Mouse (Mus musculus): ENCODE measurements at regions not wholly inside any gene's neighbourhood (a gene's known extent, or its start where the extent isn't known, plus 50 kb on each side); places are given as distances from the start of the nearest gene placed in this dataset.

DNA sequence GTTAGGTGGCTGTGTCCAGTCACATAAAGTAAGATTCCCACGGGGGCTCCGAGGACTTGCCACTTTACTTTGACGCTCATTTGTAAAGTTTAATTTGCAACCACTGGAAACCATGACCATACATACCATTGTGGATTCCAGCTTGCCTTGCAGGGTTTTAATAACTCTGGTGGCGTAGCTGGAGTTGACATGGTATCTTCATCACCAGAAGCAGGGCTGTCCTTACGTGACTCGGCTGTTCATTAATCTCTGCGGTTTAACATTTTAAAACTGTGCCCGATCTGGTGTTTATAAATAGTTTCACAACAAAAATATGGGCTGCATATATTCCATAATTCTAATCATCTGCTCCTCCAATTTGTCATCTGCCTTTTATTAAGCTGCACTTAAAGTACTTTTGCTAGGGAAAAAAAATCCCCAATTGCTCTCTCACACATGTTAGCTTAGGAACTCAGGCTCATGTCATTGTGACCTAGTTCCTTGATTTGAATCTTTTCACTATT is 159.1 kb downstream of the Ndfip2 start:
- intact Hi-C loops (cut with DNase I), result no loop called here
- no peak for TF ChIP-seq CTCF (IDR thresholded peaks at IDR 0.05)
- no peak overlapping the region for H3K4me3 ChIP-seq

GRCm38 (mm10) chr14:105416964-105417363 is 158.6 kb downstream of the Ndfip2 start:
- H3K27ac ChIP-seq, result no peak overlapping the region
- no peak for TF ChIP-seq CTCF (IDR thresholded peaks at IDR 0.05)
- DNase-seq (ENCODE audit: extremely low spot score in 1 of 2, low spot score in 2 of 2), result no peak
- H3K4me3 ChIP-seq, result no peak overlapping the region
- intact Hi-C loops (cut with DNase I), result no loop called here

More for the DNA sequence above, 159.1 kb downstream of the Ndfip2 start:
- no peak for DNase-seq (ENCODE audit: extremely low spot score in 1 of 2, low spot score in 2 of 2)
- H3K27ac ChIP-seq, result no peak overlapping the region

- no peak overlapping the region for H3K4me3 ChIP-seq
- no peak overlapping the region for H3K27ac ChIP-seq
- intact Hi-C loops (cut with DNase I), result no loop called here
- DNase-seq (ENCODE audit: extremely low spot score in 1 of 2, low spot score in 2 of 2), result no peak
- TF ChIP-seq CTCF (IDR thresholded peaks at IDR 0.05), result no peak
Measured at GRCm38 (mm10) chr14:105404662-105405061, 146.3 kb downstream of the Ndfip2 start.

GRCm38 (mm10) chr14:105404241-105404640 is 145.9 kb downstream of the Ndfip2 start:
- no peak overlapping the region for H3K4me3 ChIP-seq
- intact Hi-C loops (cut with DNase I), result no loop called here
- no peak for TF ChIP-seq CTCF (IDR thresholded peaks at IDR 0.05)
- no peak overlapping the region for H3K27ac ChIP-seq
- no peak for DNase-seq (ENCODE audit: extremely low spot score in 1 of 2, low spot score in 2 of 2)

- TF ChIP-seq CTCF (IDR thresholded peaks at IDR 0.05), result no peak
- no peak for DNase-seq (ENCODE audit: extremely low spot score in 1 of 2, low spot score in 2 of 2)
- intact Hi-C loops (cut with DNase I), result no loop called here
- no peak overlapping the region for H3K4me3 ChIP-seq
- no peak overlapping the region for H3K27ac ChIP-seq
Measured at GRCm38 (mm10) chr14:105403256-105403655, 144.9 kb downstream of the Ndfip2 start.

DNA sequence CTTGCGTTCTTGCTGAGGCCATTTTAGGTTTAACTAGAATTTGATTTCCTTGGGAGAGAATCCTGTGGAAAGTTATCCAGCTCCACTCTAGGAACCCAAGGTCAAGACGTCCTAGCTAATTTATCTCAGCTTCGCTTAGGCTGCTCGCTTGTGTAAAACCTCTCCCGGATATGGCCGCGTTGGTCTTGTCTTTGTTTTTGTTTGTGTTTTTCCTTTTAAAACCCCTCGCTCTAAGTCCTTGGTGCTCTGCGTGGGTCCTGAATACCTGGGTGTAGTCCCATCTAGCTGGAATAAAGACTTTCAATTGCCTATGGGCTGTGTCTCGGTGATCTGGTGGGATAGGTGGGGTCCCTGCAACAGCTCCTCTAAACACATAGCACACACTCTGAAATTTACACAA is 144.2 kb downstream of the Ndfip2 start:
- intact Hi-C loops (cut with DNase I), result no loop called here
- no peak for DNase-seq (ENCODE audit: extremely low spot score in 1 of 2, low spot score in 2 of 2)
- H3K27ac ChIP-seq, result no peak overlapping the region
- no peak for TF ChIP-seq CTCF (IDR thresholded peaks at IDR 0.05)
- no peak overlapping the region for H3K4me3 ChIP-seq

GRCm38 (mm10) chr14:105397467-105397866 is 139.1 kb downstream of the Ndfip2 start:
- no peak overlapping the region for H3K27ac ChIP-seq
- no peak overlapping the region for H3K4me3 ChIP-seq
- intact Hi-C loops (cut with DNase I), result loop anchor here (2.0 to 5.0 kb wide), 3 partner anchors 325 to 527 kb away; partner anchors contain the start of gene Spry2
- TF ChIP-seq CTCF (IDR thresholded peaks at IDR 0.05), result peak; percentile 82
- peak; percentile 70 to 71 for DNase-seq (ENCODE audit: extremely low spot score in 1 of 2, low spot score in 2 of 2)

- intact Hi-C loops (cut with DNase I), result no loop called here
Measured at GRCm38 (mm10) chr14:105392079-105392813, 133.9 kb downstream of the Ndfip2 start.

DNA sequence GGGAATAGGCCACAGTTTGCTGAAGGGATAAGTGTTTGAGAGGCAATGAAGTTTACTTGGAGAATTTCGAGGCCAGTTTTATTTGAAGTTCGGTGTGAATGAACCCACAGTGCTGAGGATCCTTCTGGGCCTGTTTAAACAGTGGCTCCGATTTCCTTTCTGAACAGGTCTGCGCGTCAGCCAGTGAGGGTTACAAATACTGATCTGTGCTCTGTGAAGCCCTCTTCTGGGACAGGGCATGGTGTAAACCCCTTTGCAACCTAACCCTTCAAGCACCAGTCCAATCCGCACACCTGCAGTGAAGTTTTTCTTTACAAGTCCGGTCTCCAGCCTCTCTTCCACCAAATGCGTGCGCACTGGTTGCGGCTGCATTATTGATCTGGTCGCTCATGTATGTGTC is 133.1 kb downstream of the Ndfip2 start:
- intact Hi-C loops (cut with DNase I), result no loop called here

More at GRCm38 (mm10) chr14:105392079-105392813, 133.9 kb downstream of the Ndfip2 start:
- H3K4me3 ChIP-seq, result no peak overlapping the region
- no peak for TF ChIP-seq CTCF (IDR thresholded peaks at IDR 0.05)
- DNase-seq (ENCODE audit: extremely low spot score in 1 of 2, low spot score in 2 of 2), result no peak
- H3K27ac ChIP-seq, result no peak overlapping the region

DNA sequence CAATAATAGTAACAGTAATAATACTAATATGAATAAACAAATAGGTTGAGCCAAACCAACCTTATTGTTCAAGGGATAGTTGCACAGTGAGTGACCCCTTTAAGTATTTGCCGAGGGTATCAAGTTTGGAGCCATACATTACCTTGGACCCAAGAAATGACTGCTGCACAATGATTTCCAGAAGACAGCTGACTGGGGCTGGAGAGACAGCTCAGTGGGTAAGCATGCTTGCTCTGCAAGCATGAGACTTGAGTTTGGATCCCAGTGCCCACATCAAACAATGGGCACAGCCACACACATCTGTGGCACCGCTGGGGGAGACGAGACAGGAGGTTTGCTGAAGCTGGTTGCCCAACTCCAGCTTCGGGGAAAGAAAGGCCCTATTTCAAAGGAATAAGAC is 126.7 kb downstream of the Ndfip2 start:
- intact Hi-C loops (cut with DNase I), result no loop called here
- TF ChIP-seq CTCF (IDR thresholded peaks at IDR 0.05), result no peak
- no peak overlapping the region for H3K27ac ChIP-seq

More for the DNA sequence above, 133.1 kb downstream of the Ndfip2 start:
- no peak overlapping the region for H3K4me3 ChIP-seq
- no peak overlapping the region for H3K27ac ChIP-seq
- TF ChIP-seq CTCF (IDR thresholded peaks at IDR 0.05), result no peak
- DNase-seq (ENCODE audit: extremely low spot score in 1 of 2, low spot score in 2 of 2), result no peak

DNA sequence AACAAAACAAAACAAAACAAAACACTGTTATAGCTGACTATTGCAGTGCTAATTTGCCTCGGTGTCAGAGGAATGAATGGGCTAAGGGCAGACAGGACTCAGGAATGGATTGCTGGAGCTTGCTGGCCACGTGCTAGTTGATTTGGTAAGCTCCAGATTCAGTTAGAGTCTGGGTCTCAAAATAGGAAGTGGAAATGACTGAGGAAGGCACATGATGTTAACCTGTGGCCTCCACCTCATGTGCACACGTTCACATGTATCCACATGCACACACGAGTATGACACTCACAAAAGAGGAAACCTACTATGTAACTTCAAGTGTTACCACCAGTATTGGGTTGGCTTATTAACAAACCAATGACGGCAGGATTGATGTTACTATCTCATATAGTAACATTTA is 125.0 kb downstream of the Ndfip2 start:
- intact Hi-C loops (cut with DNase I), result no loop called here
- DNase-seq (ENCODE audit: extremely low spot score in 1 of 2, low spot score in 2 of 2), result no peak
- no peak overlapping the region for H3K4me3 ChIP-seq
- no peak for TF ChIP-seq CTCF (IDR thresholded peaks at IDR 0.05)
- H3K27ac ChIP-seq, result no peak overlapping the region

More for the DNA sequence above, 126.7 kb downstream of the Ndfip2 start:
- no peak overlapping the region for H3K4me3 ChIP-seq
- no peak for DNase-seq (ENCODE audit: extremely low spot score in 1 of 2, low spot score in 2 of 2)

DNA sequence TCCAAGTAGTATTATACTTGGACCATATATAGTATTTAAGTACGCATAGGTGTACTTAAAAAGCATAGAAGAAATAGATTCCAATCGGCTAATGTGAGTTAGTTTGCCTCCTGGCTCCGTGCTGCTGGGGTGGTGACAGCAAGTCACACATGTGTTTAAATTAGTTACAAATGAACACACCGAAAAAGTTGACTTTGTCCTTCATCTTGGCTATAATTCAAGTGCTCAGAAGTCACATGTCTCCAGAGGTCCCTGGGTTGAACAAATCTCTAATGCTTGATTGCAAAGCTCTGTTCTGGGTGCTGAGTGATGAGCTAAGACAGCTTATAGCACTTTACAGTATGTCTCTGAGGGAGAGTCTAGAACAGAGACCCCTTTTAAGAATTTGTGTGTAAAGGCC is 121.7 kb downstream of the Ndfip2 start:
- no peak for TF ChIP-seq CTCF (IDR thresholded peaks at IDR 0.05)
- Histone ChIP-seq H3K4me3 (no peak overlapping the region), H3K27ac (no peak overlapping the region)
- intact Hi-C loops (cut with DNase I), result no loop called here
- DNase-seq (ENCODE audit: extremely low spot score in 1 of 2, low spot score in 2 of 2), result no peak

DNA sequence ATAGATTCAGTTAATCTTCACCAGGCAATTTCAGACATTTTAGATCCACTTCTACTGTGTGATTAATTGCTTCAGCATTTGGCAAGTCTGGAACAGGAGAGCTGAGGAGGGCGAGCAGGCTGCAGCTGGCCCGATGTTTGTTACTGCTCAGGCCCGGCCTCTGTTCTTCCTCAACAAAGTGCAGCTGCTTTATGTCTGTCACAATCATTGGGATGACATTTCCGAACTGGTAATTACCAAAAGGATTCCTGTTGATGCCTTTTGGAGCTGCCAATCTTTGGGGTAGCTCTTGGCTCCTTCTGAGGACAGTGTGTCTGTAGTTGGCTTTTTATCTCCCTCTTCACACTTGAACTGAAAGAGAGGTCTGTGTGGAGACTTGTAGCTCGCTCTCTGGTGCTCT is 119.4 kb downstream of the Ndfip2 start:
- Histone ChIP-seq H3K27ac (no peak overlapping the region), H3K4me3 (no peak overlapping the region)
- intact Hi-C loops (cut with DNase I), result no loop called here
- TF ChIP-seq CTCF (IDR thresholded peaks at IDR 0.05), result no peak
- no peak for DNase-seq (ENCODE audit: extremely low spot score in 1 of 2, low spot score in 2 of 2)
